Comparison of ENCODE assay signal across 18 mouse cellular contexts in the genomic region with DNA sequence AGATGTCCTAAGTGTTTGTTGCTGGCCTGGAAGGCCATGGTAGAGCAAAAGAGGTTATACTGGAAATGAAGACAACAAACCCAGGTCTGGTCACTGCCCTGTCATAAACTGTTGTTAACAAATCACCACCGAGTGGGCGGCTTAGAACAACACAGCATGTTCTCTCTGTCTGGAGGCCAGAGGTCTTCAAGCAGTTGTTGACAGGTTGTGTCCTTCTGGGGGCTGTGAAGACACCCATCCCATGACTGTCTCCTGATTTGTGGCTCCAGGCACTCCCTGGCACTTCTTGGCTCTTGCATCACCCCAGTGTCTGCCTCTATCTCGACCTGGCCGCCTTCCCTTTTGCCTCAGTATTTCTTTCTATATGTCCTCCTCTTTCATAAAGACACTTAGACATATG. TPM values are rescaled to one million over a fixed set of nuclear protein-coding genes. Genes with fewer than 3 reads are reported as not detected.
DNase-seq lines count a peak whose midpoint lies in the region; ATAC-seq and TF ChIP-seq lines count a peak whose summit lies in the region.
"Had no signal": no experiment of that assay in that cellular context is flagged by ENCODE, and none has a peak within 500 bp of the region (broad histone marks: within the 10 kb centered on the region; RNA-seq: fewer than 3 reads in every experiment).

No protein-coding gene starts in this region.

- intact Hi-C loops in left cerebral cortex, adult 2 months (cut with DNase I), result loop anchor here (5.0 kb wide), 1 partner anchor 283 kb away; no protein-coding TSS in a partner anchor
- intact Hi-C loops in left cerebral cortex, postnatal 25 days (cut with DNase I), result loop anchor here (5.0 kb wide), 2 partner anchors 283 to 343 kb away; no protein-coding TSS in a partner anchor
- intact Hi-C loops in left cerebral cortex, postnatal 14 days (cut with DNase I), result loop anchor here (1.0 to 5.0 kb wide), 2 partner anchors 63 to 343 kb away; no protein-coding TSS in a partner anchor

- no peak overlapping the region for H3K9ac ChIP-seq in stomach, embryonic 16.5 days (ENCODE audit: low read length)
- no peak overlapping the region for H3K9ac ChIP-seq in midbrain, embryonic 14.5 days (replicated peaks; ENCODE audit: low read length)
- H3K9ac ChIP-seq: liver, embryonic 14.5 days had no signal

- TF ChIP-seq CTCF in left cerebral cortex, adult 2 months (IDR thresholded peaks at IDR 0.05), result no peak

- no peaks in the 10 kb centered on the region for H3K9me3 ChIP-seq in heart, embryonic 10.5 days
- H3K9me3 ChIP-seq in stomach, embryonic 16.5 days (replicated peaks; ENCODE audit: control insufficient read depth, low read length), result no peaks in the 10 kb centered on the region
- H3K9me3 ChIP-seq in midbrain, embryonic 14.5 days (ENCODE audit: control insufficient read depth, low read length), result no peaks in the 10 kb centered on the region

- no peak overlapping the region for H3K4me2 ChIP-seq in stomach, embryonic 16.5 days (ENCODE audit: low read depth, low read length)
- no peak overlapping the region for H3K4me2 ChIP-seq in midbrain, embryonic 14.5 days (ENCODE audit: low read length)

- H3K36me3 ChIP-seq in heart, embryonic 10.5 days, result no peaks in the 10 kb centered on the region
- no peaks in the 10 kb centered on the region for H3K36me3 ChIP-seq in stomach, embryonic 16.5 days (ENCODE audit: control insufficient read depth, insufficient read depth, low read length)
- no peaks in the 10 kb centered on the region for H3K36me3 ChIP-seq in midbrain, embryonic 14.5 days (ENCODE audit: control insufficient read depth, insufficient read depth, low read length)

- H3K27ac ChIP-seq in heart, embryonic 10.5 days, result peak overlapping the region; percentile 81
- H3K27ac ChIP-seq in left cerebral cortex, adult 2 months, result peak overlapping the region; percentile 60; the same call in 1 of the 2 replicates
- H3K27ac ChIP-seq in stomach, embryonic 16.5 days (ENCODE audit: low read length), result peak overlapping the region; percentile 66; the same call in 1 of the 2 replicates
- H3K27ac ChIP-seq in midbrain, embryonic 14.5 days (replicated peaks; ENCODE audit: low read depth, low read length), result no peak overlapping the region
- H3K27ac ChIP-seq: liver, embryonic 14.5 days had no signal

- peaks cover 51% of the 10 kb centered on the region for H3K4me1 ChIP-seq in heart, embryonic 10.5 days
- peaks cover 12% of the 10 kb centered on the region for H3K4me1 ChIP-seq in stomach, embryonic 16.5 days (ENCODE audit: control insufficient read depth, insufficient read depth, low read length)
- peaks cover 9% of the 10 kb centered on the region for H3K4me1 ChIP-seq in midbrain, embryonic 14.5 days (ENCODE audit: control insufficient read depth, insufficient read depth, low read length)

- no peaks in the 10 kb centered on the region for H3K27me3 ChIP-seq in heart, embryonic 10.5 days (ENCODE audit: insufficient read depth, poor library complexity, severe bottlenecking)
- no peaks in the 10 kb centered on the region for H3K27me3 ChIP-seq in stomach, embryonic 16.5 days (ENCODE audit: control insufficient read depth, insufficient read depth, low read length)
- H3K27me3 ChIP-seq in midbrain, embryonic 14.5 days (ENCODE audit: control insufficient read depth, insufficient read depth, low read length), result no peaks in the 10 kb centered on the region

- ATAC-seq in stomach, embryonic 16.5 days (ENCODE audit: insufficient read depth, low FRiP score), result no peak
- no peak for ATAC-seq in midbrain, embryonic 14.5 days (ENCODE audit: low FRiP score, low TSS enrichment)
- ATAC-seq: forebrain, embryonic 16.5 days; intestine, postnatal 0 days had no signal

- 26% methylated on average over 4 of the region's 4 CpGs for WGBS in heart, embryonic 10.5 days
- 67% methylated on average over 4 of the region's 4 CpGs for WGBS in stomach, embryonic 16.5 days
- 83% methylated on average over 4 of the region's 4 CpGs for WGBS in midbrain, embryonic 14.5 days

- peak; percentile 83 for DNase-seq in heart, embryonic 10.5 days (ENCODE audit: low spot score)
- no peak for DNase-seq in heart, adult 18-20 months
- no peak for DNase-seq in left cerebral cortex, adult 2 months (ENCODE audit: extremely low spot score in 1 of 2, low spot score in 2 of 2)
- no peak for DNase-seq in left cerebral cortex, postnatal 25 days (ENCODE audit: low spot score in 2 of 2)
- peak; percentile 14 for DNase-seq in heart, postnatal 4 days
- DNase-seq in midbrain, embryonic 14.5 days, result no peak
- no peak for DNase-seq in left cerebral cortex, postnatal 14 days (ENCODE audit: low spot score in 2 of 2)
- DNase-seq: cerebellum, adult 18-20 months; thymus, adult 18-20 months had no signal

- H3K4me3 ChIP-seq in heart, embryonic 10.5 days, result no peak overlapping the region
- H3K4me3 ChIP-seq in left cerebral cortex, adult 2 months, result no peak overlapping the region
- no peak overlapping the region for H3K4me3 ChIP-seq in stomach, embryonic 16.5 days (replicated peaks; ENCODE audit: low read length)
- no peak overlapping the region for H3K4me3 ChIP-seq in midbrain, embryonic 14.5 days (replicated peaks; ENCODE audit: low read depth, low read length)

RNA-seq across cellular contexts. Expression of a gene that starts 2.7 kb away (rescaled TPM):
- 35.9 and 37.4 TPM in 2 replicates for polyA plus RNA-seq in heart, embryonic 10.5 days (2016; fragmentation: Nextera tagmentation; extraction: Ambion mirVana)
- 10 to 100 TPM; 20.7 to 21.6 TPM for total RNA-seq in heart, adult 18-20 months (2021)
- 10 to 100 TPM; 23.8 to 27.9 TPM for total RNA-seq in left cerebral cortex, adult 2 months (2021)
- total RNA-seq in left cerebral cortex, postnatal 25 days (2021), result 10 to 100 TPM; 23.3 to 25.6 TPM
- 10 to 100 TPM; 35.3 to 36.3 TPM for total RNA-seq in heart, postnatal 4 days (2021)
- 25.8 and 28.7 TPM in 2 replicates for polyA plus RNA-seq in stomach, embryonic 16.5 days (2015; fragmentation: Nextera tagmentation; extraction: Ambion mirVana)
- 36.5 and 59.7 TPM in 2 replicates for polyA plus RNA-seq in midbrain, embryonic 14.5 days (2014; fragmentation: Nextera tagmentation; extraction: Ambion mirVana)
- 10 to 100 TPM; 28.3 to 31.0 TPM for total RNA-seq in left cerebral cortex, postnatal 14 days (2021)

RNA-seq across cellular contexts. Expression of a gene that starts 11.0 kb away (rescaled TPM):
- polyA plus RNA-seq in heart, embryonic 10.5 days (2016; fragmentation: Nextera tagmentation; extraction: Ambion mirVana), result not detected in 2 replicates
- total RNA-seq in heart, adult 18-20 months (2021), result not detected
- total RNA-seq in left cerebral cortex, adult 2 months (2021), result not detected
- not detected for total RNA-seq in left cerebral cortex, postnatal 25 days (2021)
- total RNA-seq in heart, postnatal 4 days (2021), result not detected
- not detected in 2 replicates for polyA plus RNA-seq in stomach, embryonic 16.5 days (2015; fragmentation: Nextera tagmentation; extraction: Ambion mirVana)
- not detected in 2 replicates for polyA plus RNA-seq in midbrain, embryonic 14.5 days (2014; fragmentation: Nextera tagmentation; extraction: Ambion mirVana)
- total RNA-seq in left cerebral cortex, postnatal 14 days (2021), result not detected
- total RNA-seq: adrenal gland, postnatal 10 days; granulocyte monocyte progenitor cell, adult 5-6 weeks; left cerebral cortex, postnatal 10 days; midbrain, postnatal 0 days had no signal
- polyA plus RNA-seq: embryonic facial prominence, embryonic 11.5 days; forebrain, embryonic 16.5 days; intestine, postnatal 0 days; liver, embryonic 14.5 days; midbrain, postnatal 0 days had no signal

Comparison
In these comparisons a context has a peak if more than half of its experiments do, and no peak if none do; other contexts are left out.
1. DNase-seq: peak in heart, embryonic 10.5 days (single experiment) and heart, postnatal 4 days (single experiment); none in heart, adult 18-20 months (0 of 2), left cerebral cortex, adult 2 months (0 of 2), left cerebral cortex, postnatal 25 days (0 of 2), midbrain, embryonic 14.5 days (single experiment) and left cerebral cortex, postnatal 14 days (0 of 2).